Mouse (Mus musculus): ENCODE data around the gene Zdhhc14. TPM values are rescaled to one million over a fixed set of nuclear protein-coding genes. Genes with fewer than 3 reads are reported as not detected.
"Not testable (repeated sequence)": the region's sequence is repeated elsewhere in the genome, so short reads cannot be mapped to it uniquely, and the experiment has no call there.

Gene Zdhhc14
- polyA plus RNA-seq, 1 experiment from 2014 or later, result 13.4 TPM

GRCm38 (mm10) chr17:5614771-5615318 is 122.5 kb downstream of the Zdhhc14 start:
- H3K9ac ChIP-seq (replicated peaks), result no peak overlapping the region
- no peak for ATAC-seq (ENCODE audit: low FRiP score)
- no peaks in the 10 kb centered on the region for H3K27me3 ChIP-seq (replicated peaks)
- no peaks in the 10 kb centered on the region for H3K36me3 ChIP-seq
- H3K9me3 ChIP-seq (replicated peaks), result no peaks in the 10 kb centered on the region
- no peak overlapping the region for H3K4me2 ChIP-seq
- no peak overlapping the region for H3K4me3 ChIP-seq (replicated peaks)
- WGBS, result 79% methylated on average over 9 of the region's 9 CpGs
- no peak overlapping the region for H3K27ac ChIP-seq (replicated peaks)
- peaks cover 10% of the 10 kb centered on the region; the same call in 1 of the 2 replicates for H3K4me1 ChIP-seq

DNA sequence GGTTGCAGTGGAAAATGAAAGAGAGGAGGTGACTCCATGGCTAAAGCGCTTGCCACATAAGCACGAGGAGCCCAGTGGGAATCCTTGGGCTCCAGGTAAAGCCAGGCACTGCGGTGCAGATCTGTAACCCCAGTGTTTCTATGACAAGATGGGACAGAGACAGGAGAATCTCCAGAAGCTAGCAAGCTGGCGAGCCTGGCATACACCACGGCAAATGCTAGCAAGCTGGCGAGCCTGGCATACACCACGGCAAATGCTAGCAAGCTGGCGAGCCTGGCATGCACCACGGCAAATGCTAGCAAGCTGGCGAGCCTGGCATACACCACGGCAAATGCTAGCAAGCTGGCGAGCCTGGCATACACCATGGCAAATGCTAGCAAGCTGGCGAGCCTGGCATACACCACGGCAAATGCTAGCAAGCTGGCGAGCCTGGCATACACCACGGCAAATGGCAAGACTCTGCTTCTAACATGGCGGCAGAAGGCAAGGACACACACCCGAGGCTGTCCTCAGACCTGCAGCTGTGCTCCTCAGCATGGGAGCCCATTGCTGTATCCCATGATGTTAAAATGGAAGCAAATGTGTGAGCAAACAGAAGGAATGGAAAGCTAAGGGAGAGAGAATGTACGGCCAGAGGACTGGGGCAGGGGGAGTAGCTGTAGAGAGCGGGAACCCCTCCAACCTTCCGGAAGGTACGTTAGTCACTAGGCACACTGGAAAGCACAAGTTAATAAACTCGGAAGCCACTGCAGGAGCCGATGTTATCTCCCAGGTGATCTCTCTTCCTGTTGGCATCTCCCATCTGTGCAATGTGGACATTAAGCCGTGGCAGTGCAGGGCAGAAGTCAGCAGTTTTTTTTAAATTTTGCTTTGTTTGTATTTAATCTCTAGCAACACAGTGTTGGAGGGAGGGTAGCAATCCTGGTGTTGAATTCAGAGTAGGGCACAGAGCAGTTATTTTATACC is 129.6 kb downstream of the Zdhhc14 start:
- Histone ChIP-seq H3K36me3 (no peaks in the 10 kb centered on the region), H3K4me3 (replicated peaks) (no peak overlapping the region), H3K4me2 (no peak overlapping the region), H3K9ac (replicated peaks) (no peak overlapping the region), H3K4me1 (peaks cover 6% of the 10 kb centered on the region; the same call in 1 of the 2 replicates), H3K27me3 (replicated peaks) (no peaks in the 10 kb centered on the region), H3K27ac (replicated peaks) (no peak overlapping the region), H3K9me3 (replicated peaks) (no peaks in the 10 kb centered on the region)
- no peak for ATAC-seq (ENCODE audit: low FRiP score)
- 81% methylated on average over 25 of the region's 25 CpGs for WGBS

DNA sequence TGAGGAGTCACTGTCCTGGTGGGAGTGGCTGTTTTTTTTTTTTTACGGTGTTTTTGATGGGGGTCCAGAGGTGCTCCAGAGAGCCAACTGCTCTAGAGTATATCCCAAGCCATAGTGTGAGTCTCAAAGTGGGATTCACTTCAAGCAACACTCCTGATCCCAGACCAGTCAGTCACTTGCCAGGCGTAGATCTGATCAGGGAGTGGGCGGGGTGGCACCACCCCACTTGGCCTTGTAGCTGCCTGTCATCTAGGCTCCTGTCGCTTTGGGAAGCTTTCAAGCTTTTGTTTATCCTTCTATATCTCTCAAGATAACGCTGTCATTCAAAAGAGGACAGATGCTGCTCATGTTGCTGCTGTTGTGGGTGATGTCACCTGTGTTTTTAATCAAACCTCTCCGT is 130.4 kb downstream of the Zdhhc14 start:
- ATAC-seq (ENCODE audit: low FRiP score), result no peak
- Histone ChIP-seq H3K27ac (replicated peaks) (no peak overlapping the region), H3K4me2 (no peak overlapping the region), H3K9me3 (replicated peaks) (no peaks in the 10 kb centered on the region), H3K9ac (replicated peaks) (no peak overlapping the region), H3K36me3 (no peaks in the 10 kb centered on the region), H3K27me3 (replicated peaks) (no peaks in the 10 kb centered on the region), H3K4me1 (peaks cover 5% of the 10 kb centered on the region; the same call in 1 of the 2 replicates), H3K4me3 (replicated peaks) (no peak overlapping the region)
- WGBS, result 75% methylated on average over 6 of the region's 6 CpGs

- Histone ChIP-seq H3K27me3 (replicated peaks) (no peaks in the 10 kb centered on the region), H3K9ac (replicated peaks) (no peak overlapping the region), H3K4me3 (replicated peaks) (no peak overlapping the region), H3K36me3 (no peaks in the 10 kb centered on the region), H3K4me1 (0 out of 2 replicates have a peak, but pooled peaks cover under 1% of the 10 kb centered on the region), H3K9me3 (replicated peaks) (no peaks in the 10 kb centered on the region), H3K27ac (replicated peaks) (no peak overlapping the region), H3K4me2 (no peak overlapping the region)
- ATAC-seq (ENCODE audit: low FRiP score), result no peak
These were observed 130.8 kb downstream of the Zdhhc14 start for GRCm38 (mm10) chr17:5623181-5623580.

DNA sequence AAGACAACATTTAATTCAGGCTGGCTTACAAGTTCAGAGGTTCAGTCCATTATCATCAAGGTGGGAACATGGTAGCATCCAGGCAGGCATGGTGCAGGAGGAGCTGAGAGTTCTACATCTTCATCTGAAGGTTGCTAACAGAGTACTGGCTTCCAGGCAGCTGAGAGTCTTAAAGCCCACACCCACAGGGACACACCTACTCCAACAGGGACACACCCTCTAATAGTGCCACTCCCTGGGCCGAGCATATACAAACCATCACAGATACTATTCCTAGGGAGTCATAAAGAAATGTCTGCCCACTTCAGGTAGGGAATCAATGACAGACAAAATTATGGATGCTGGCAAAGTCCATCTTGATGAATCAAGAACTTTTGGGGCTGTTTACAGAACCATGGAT is 132.5 kb downstream of the Zdhhc14 start:
- H3K4me1 ChIP-seq; H3K9ac ChIP-seq (replicated peaks); H3K27ac ChIP-seq (replicated peaks); H3K9me3 ChIP-seq (replicated peaks); H3K36me3 ChIP-seq; H3K27me3 ChIP-seq (replicated peaks); H3K4me2 ChIP-seq; H3K4me3 ChIP-seq (replicated peaks); ATAC-seq (ENCODE audit: low FRiP score): not testable (repeated sequence)
- 85% methylated on average over 1 of the region's 1 CpGs for WGBS

DNA sequence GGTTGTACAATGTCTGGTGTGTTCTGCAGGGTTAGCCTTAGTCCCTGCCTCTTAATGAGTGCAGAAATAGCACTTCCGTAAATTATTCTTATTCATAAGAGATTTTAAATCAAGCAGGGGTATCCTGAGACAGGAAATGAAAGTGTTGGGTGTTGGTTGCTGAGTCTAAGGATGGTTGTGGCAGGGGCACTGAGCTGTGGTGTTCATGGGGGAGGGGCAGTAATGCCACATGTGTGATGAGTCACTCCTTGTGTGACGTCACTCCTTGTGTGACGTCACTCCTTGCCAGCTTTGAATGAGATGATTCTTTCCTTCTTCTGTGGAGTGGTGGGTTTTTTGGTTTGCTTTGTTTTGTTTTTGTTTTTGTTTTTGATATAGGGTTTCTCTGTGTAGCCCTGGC is 134.0 kb downstream of the Zdhhc14 start:
- 86% methylated on average over 3 of the region's 3 CpGs for WGBS
- no peaks in the 10 kb centered on the region for H3K36me3 ChIP-seq
- no peaks in the 10 kb centered on the region for H3K27me3 ChIP-seq (replicated peaks)
- H3K4me3 ChIP-seq (replicated peaks), result no peak overlapping the region
- no peak overlapping the region for H3K27ac ChIP-seq (replicated peaks)
- no peaks in the 10 kb centered on the region for H3K4me1 ChIP-seq
- no peaks in the 10 kb centered on the region for H3K9me3 ChIP-seq (replicated peaks)
- ATAC-seq (ENCODE audit: low FRiP score), result no peak
- no peak overlapping the region for H3K9ac ChIP-seq (replicated peaks)
- H3K4me2 ChIP-seq, result no peak overlapping the region

GRCm38 (mm10) chr17:5627664-5628063 is 135.3 kb downstream of the Zdhhc14 start:
- Histone ChIP-seq H3K36me3 (no peaks in the 10 kb centered on the region), H3K9ac (replicated peaks) (no peak overlapping the region)
- ATAC-seq (ENCODE audit: low FRiP score), result no peak

GRCm38 (mm10) chr17:5629651-5630050 is 137.3 kb downstream of the Zdhhc14 start:
- Histone ChIP-seq H3K9me3 (replicated peaks) (no peaks in the 10 kb centered on the region), H3K4me2 (no peak overlapping the region), H3K27ac (replicated peaks) (no peak overlapping the region), H3K4me1 (no peaks in the 10 kb centered on the region), H3K27me3 (replicated peaks) (no peaks in the 10 kb centered on the region), H3K4me3 (replicated peaks) (no peak overlapping the region), H3K36me3 (no peaks in the 10 kb centered on the region), H3K9ac (replicated peaks) (no peak overlapping the region)
- WGBS, result 77% methylated on average over 4 of the region's 4 CpGs
- no peak for ATAC-seq (ENCODE audit: low FRiP score)

More at GRCm38 (mm10) chr17:5627664-5628063, 135.3 kb downstream of the Zdhhc14 start:
- WGBS, result 93% methylated on average over 5 of the region's 5 CpGs
- no peak overlapping the region for H3K27ac ChIP-seq (replicated peaks)
- no peak overlapping the region for H3K4me3 ChIP-seq (replicated peaks)
- H3K9me3 ChIP-seq (replicated peaks), result no peaks in the 10 kb centered on the region
- no peaks in the 10 kb centered on the region for H3K4me1 ChIP-seq
- H3K27me3 ChIP-seq (replicated peaks), result no peaks in the 10 kb centered on the region
- no peak overlapping the region for H3K4me2 ChIP-seq

- 84% methylated on average over 2 of the region's 2 CpGs for WGBS
- no peak overlapping the region for H3K27ac ChIP-seq (replicated peaks)
- no peaks in the 10 kb centered on the region for H3K9me3 ChIP-seq (replicated peaks)
- H3K4me1 ChIP-seq, result peaks cover 3% of the 10 kb centered on the region; the same call in 1 of the 2 replicates
- no peaks in the 10 kb centered on the region for H3K27me3 ChIP-seq (replicated peaks)
- H3K9ac ChIP-seq (replicated peaks), result no peak overlapping the region
- no peak for ATAC-seq (ENCODE audit: low FRiP score)
- H3K4me3 ChIP-seq (replicated peaks), result no peak overlapping the region
- no peak overlapping the region for H3K4me2 ChIP-seq
- H3K36me3 ChIP-seq, result no peaks in the 10 kb centered on the region
These were observed 142.9 kb downstream of the Zdhhc14 start for GRCm38 (mm10) chr17:5635254-5635653.

DNA sequence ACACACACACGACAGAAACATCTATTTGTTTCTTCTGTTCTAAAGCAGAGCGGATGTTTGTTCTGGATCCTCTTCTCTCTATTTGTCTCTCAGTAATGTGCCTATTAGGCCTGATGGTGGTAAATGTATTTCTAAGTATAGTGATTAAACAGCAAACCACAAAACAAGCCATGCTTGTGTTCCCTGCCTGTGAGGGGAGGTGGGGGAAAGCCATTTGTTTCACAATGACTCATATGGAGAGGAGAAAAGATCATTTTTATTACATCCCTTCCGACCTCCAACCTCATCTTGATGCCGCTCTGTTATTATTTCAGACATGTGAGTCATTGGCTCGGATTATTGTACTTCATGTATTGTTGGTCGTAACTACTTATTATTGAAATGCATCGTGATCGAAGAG is 149.1 kb downstream of the Zdhhc14 start:
- Histone ChIP-seq H3K4me2 (no peak overlapping the region), H3K4me3 (replicated peaks) (no peak overlapping the region), H3K36me3 (no peaks in the 10 kb centered on the region), H3K9ac (replicated peaks) (no peak overlapping the region), H3K4me1 (peaks cover 8% of the 10 kb centered on the region), H3K9me3 (replicated peaks) (no peaks in the 10 kb centered on the region), H3K27me3 (replicated peaks) (no peaks in the 10 kb centered on the region), H3K27ac (replicated peaks) (no peak overlapping the region)
- no peak for ATAC-seq (ENCODE audit: low FRiP score)
- 84% methylated on average over 8 of the region's 8 CpGs for WGBS

DNA sequence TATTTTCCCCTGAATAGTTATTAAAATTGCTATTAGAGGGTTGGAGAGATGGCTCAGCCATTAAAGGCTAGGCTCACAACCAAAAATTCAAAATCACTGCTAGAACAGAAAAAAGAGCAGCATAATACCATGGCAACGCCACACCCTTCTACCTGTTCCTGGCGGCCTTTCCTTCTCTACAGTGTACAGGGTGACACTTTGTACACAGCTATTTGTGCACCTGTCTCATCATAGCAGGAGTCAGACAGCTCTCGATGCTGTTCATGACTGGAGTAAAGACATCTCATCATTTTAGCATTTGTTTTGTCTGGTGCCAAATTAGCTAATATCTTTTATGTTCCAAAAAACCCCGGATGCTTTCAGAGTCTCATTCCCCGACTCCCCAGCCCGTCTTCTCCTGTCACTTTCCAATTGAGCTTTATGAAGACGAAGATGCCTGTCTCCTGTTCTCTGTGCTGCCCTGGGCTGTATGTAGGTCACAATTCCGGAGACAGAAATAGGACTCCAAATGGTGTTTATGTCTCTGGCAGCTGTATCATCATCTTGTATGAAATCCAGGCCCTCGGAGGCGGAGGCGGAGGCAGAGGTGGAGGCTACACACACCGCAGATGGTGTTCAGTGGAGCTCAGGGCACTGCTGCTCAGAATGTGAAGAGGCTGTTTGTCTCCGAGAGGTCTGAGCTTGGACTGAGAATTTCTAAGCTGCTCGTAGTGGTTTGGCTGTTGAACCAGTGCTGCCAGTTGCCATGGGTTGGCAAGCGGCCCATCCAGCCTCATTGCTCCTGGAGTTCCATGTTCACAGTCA is 150.8 kb downstream of the Zdhhc14 start:
- ATAC-seq (ENCODE audit: low FRiP score), result no peak; the same call in 1 of the 2 replicates
- Histone ChIP-seq H3K27ac (replicated peaks) (peak overlapping the region; percentile 33; the same call in 1 of the 2 replicates), H3K9me3 (replicated peaks) (no peaks in the 10 kb centered on the region), H3K4me1 (peaks cover 8% of the 10 kb centered on the region), H3K9ac (replicated peaks) (no peak overlapping the region), H3K4me3 (replicated peaks) (no peak overlapping the region), H3K4me2 (no peak overlapping the region), H3K36me3 (no peaks in the 10 kb centered on the region), H3K27me3 (replicated peaks) (no peaks in the 10 kb centered on the region)
- WGBS, result 70% methylated on average over 15 of the region's 15 CpGs
